16 mouse cellular contexts compared by ENCODE assay signal in genomic region chrX:13655906-13656305, GRCm38 (mm10). TPM values are rescaled to one million over a fixed set of nuclear protein-coding genes. Genes with fewer than 3 reads are reported as not detected.
DNase-seq lines count a peak whose midpoint lies in the region; ATAC-seq and TF ChIP-seq lines count a peak whose summit lies in the region.
"Had no signal": no experiment of that assay in that cellular context is flagged by ENCODE, and none has a peak within 500 bp of the region (broad histone marks: within the 10 kb centered on the region; RNA-seq: fewer than 3 reads in every experiment).

No protein-coding gene starts in this region.

- no peak overlapping the region for H3K4me3 ChIP-seq in left cerebral cortex, adult 2 months
- H3K4me3 ChIP-seq in bone marrow, adult 2 months (replicated peaks; ENCODE audit: control insufficient read depth, low read depth, low read length) = peak overlapping the region; percentile 54
- H3K4me3 ChIP-seq in liver, embryonic 15.5 days (replicated peaks) = 0 out of 2 replicates have a peak overlapping the region, but pooled peaks have one; percentile 12
- no peak overlapping the region for H3K4me3 ChIP-seq in hindbrain, embryonic 11.5 days (ENCODE audit: low read depth, low read length)
- H3K4me3 ChIP-seq: intestine, embryonic 15.5 days; neural tube, embryonic 12.5 days had no signal

- no peaks in the 10 kb centered on the region for H3K9me3 ChIP-seq in liver, embryonic 15.5 days (replicated peaks)
- H3K9me3 ChIP-seq in hindbrain, embryonic 11.5 days (ENCODE audit: control insufficient read depth, low read length) = no peaks in the 10 kb centered on the region
- H3K9me3 ChIP-seq: intestine, embryonic 15.5 days; neural tube, embryonic 12.5 days had no signal

- no peaks in the 10 kb centered on the region for H3K36me3 ChIP-seq in liver, embryonic 15.5 days (replicated peaks)
- no peaks in the 10 kb centered on the region for H3K36me3 ChIP-seq in hindbrain, embryonic 11.5 days (ENCODE audit: control insufficient read depth, insufficient read depth, low read length)
- H3K36me3 ChIP-seq: intestine, embryonic 15.5 days; neural tube, embryonic 12.5 days had no signal

- no peak for TF ChIP-seq CTCF in left cerebral cortex, adult 2 months (IDR thresholded peaks at IDR 0.05)
- TF ChIP-seq CTCF in bone marrow, adult 2 months (IDR thresholded peaks at IDR 0.05; ENCODE audit: control insufficient read depth, insufficient read depth, low read length) = no peak

- no peak overlapping the region for H3K9ac ChIP-seq in liver, embryonic 15.5 days
- H3K9ac ChIP-seq in hindbrain, embryonic 11.5 days (ENCODE audit: low read depth, low read length) = no peak overlapping the region
- H3K9ac ChIP-seq: intestine, embryonic 15.5 days; neural tube, embryonic 12.5 days had no signal

- DNase-seq in left cerebral cortex, adult 2 months (ENCODE audit: extremely low spot score in 1 of 2, low spot score in 2 of 2) = no peak
- no peak for DNase-seq in left cerebral cortex, postnatal 14 days (ENCODE audit: low spot score in 2 of 2)
- DNase-seq in CD4-positive helper T cell, adult 2 months (ENCODE audit: low read depth, low spot score) = peak; percentile 12
- DNase-seq in ovary, postnatal 14 days (ENCODE audit: low spot score) = no peak
- no peak for DNase-seq in hindbrain, embryonic 11.5 days (ENCODE audit: low spot score)
- DNase-seq: adrenal gland, postnatal 10 days; kidney, postnatal 36 days; lung, postnatal 10 days; midbrain, embryonic 14.5 days; thymus, postnatal 36 days had no signal

- 11% methylated on average over 6 of the region's 6 CpGs for WGBS in bone marrow, adult 2 months
- WGBS in liver, embryonic 15.5 days (ENCODE audit: insufficient replicate concordance) = 48% methylated on average over 6 of the region's 6 CpGs
- 88% methylated on average over 6 of the region's 6 CpGs for WGBS in hindbrain, embryonic 11.5 days

- H3K27ac ChIP-seq in left cerebral cortex, adult 2 months = peak overlapping the region; percentile 57
- peak overlapping the region; percentile 91 for H3K27ac ChIP-seq in bone marrow, adult 2 months (ENCODE audit: control insufficient read depth, insufficient read depth, low read depth, low read length, poor library complexity)
- H3K27ac ChIP-seq in liver, embryonic 15.5 days (replicated peaks) = no peak overlapping the region
- no peak overlapping the region for H3K27ac ChIP-seq in hindbrain, embryonic 11.5 days (ENCODE audit: low read depth, low read length)
- H3K27ac ChIP-seq: intestine, embryonic 15.5 days; neural tube, embryonic 12.5 days had no signal

- H3K27me3 ChIP-seq in liver, embryonic 15.5 days = no peaks in the 10 kb centered on the region
- no peaks in the 10 kb centered on the region for H3K27me3 ChIP-seq in hindbrain, embryonic 11.5 days (ENCODE audit: control insufficient read depth, insufficient read depth, low read length)
- H3K27me3 ChIP-seq: intestine, embryonic 15.5 days; neural tube, embryonic 12.5 days had no signal

- H3K4me2 ChIP-seq in liver, embryonic 15.5 days = peak overlapping the region; percentile 53
- no peak overlapping the region for H3K4me2 ChIP-seq in hindbrain, embryonic 11.5 days (replicated peaks; ENCODE audit: low read depth, low read length)
- H3K4me2 ChIP-seq: intestine, embryonic 15.5 days; neural tube, embryonic 12.5 days had no signal

- ATAC-seq in liver, embryonic 15.5 days (ENCODE audit: insufficient read depth) = no peak
- no peak for ATAC-seq in hindbrain, embryonic 11.5 days (ENCODE audit: low FRiP score)
- ATAC-seq: intestine, embryonic 15.5 days had no signal

- peaks cover 2% of the 10 kb centered on the region; the same call in 1 of the 2 replicates for H3K4me1 ChIP-seq in bone marrow, adult 2 months (ENCODE audit: control insufficient read depth, insufficient read depth, low read length)
- H3K4me1 ChIP-seq in liver, embryonic 15.5 days (replicated peaks) = peaks cover 12% of the 10 kb centered on the region
- no peaks in the 10 kb centered on the region for H3K4me1 ChIP-seq in hindbrain, embryonic 11.5 days (replicated peaks; ENCODE audit: control insufficient read depth, insufficient read depth, low read length)
- H3K4me1 ChIP-seq: intestine, embryonic 15.5 days; neural tube, embryonic 12.5 days had no signal

- intact Hi-C loops in left cerebral cortex, adult 2 months (cut with DNase I) = loop anchor here (2.0 to 5.0 kb wide), 7 partner anchors 104 to 979 kb away; partner anchors contain the start of genes Ddx3x and Nyx
- intact Hi-C loops in left cerebral cortex, postnatal 14 days (cut with DNase I) = loop anchor here (5.0 kb wide), 1 partner anchor 189 kb away; the partner anchor contains the start of gene Nyx

- TF ChIP-seq POLR2A in bone marrow, adult 2 months (IDR thresholded peaks at IDR 0.05; ENCODE audit: borderline replicate concordance, control insufficient read depth, low read depth, low read length) = no peak

RNA-seq across cellular contexts. Expression of gene Gpr82, which starts 5.3 kb away (rescaled TPM):
- total RNA-seq in left cerebral cortex, adult 2 months (2021) = not detected
- not detected for total RNA-seq in left cerebral cortex, postnatal 14 days (2021)
- polyA plus RNA-seq in bone marrow, adult 2 months (2011; ENCODE audit: insufficient read depth, insufficient read length, low replicate concordance, missing spikeins) = not detected in 2 replicates
- 0.03 and 0.06 TPM in 2 replicates for polyA plus RNA-seq in liver, embryonic 15.5 days (2015; fragmentation: Nextera tagmentation; extraction: Ambion mirVana)
- 0.45 and 0.57 TPM in 2 replicates for polyA plus RNA-seq in hindbrain, embryonic 11.5 days (2014; fragmentation: Nextera tagmentation; extraction: Ambion mirVana)
- total RNA-seq: adrenal gland, postnatal 10 days; heart, postnatal 25 days; left cerebral cortex, postnatal 25 days had no signal

RNA-seq across cellular contexts. Expression of gene Gpr34, which starts 24.0 kb away (rescaled TPM):
- total RNA-seq in left cerebral cortex, adult 2 months (2021) = 10 to 100 TPM in 1 of 2 experiments, 1 to 10 TPM in 1; 7.6 to 10.5 TPM
- 10 to 100 TPM; 12.4 to 15.3 TPM for total RNA-seq in left cerebral cortex, postnatal 14 days (2021)
- not detected in 2 replicates for polyA plus RNA-seq in bone marrow, adult 2 months (2011; ENCODE audit: insufficient read depth, insufficient read length, low replicate concordance, missing spikeins)
- 0.26 and 0.50 TPM in 2 replicates for polyA plus RNA-seq in liver, embryonic 15.5 days (2015; fragmentation: Nextera tagmentation; extraction: Ambion mirVana)
- 2.9 and 3.4 TPM in 2 replicates for polyA plus RNA-seq in hindbrain, embryonic 11.5 days (2014; fragmentation: Nextera tagmentation; extraction: Ambion mirVana)

Comparison
In these comparisons a context has a peak if more than half of its experiments do, and no peak if none do; other contexts are left out.
1. H3K27ac ChIP-seq: peak in left cerebral cortex, adult 2 months (single experiment) and bone marrow, adult 2 months (single experiment); none in liver, embryonic 15.5 days (single experiment) and hindbrain, embryonic 11.5 days (single experiment).
2. H3K4me3 ChIP-seq: peak in bone marrow, adult 2 months (single experiment) and liver, embryonic 15.5 days (single experiment); none in left cerebral cortex, adult 2 months (single experiment) and hindbrain, embryonic 11.5 days (single experiment).